Mouse (Mus musculus) hindbrain, embryonic 16.5 days (tissue): ENCODE measurements around the gene Trpc4ap. TPM values are rescaled to one million over a fixed set of nuclear protein-coding genes. Genes with fewer than 3 reads are reported as not detected.

Experiments used
- microRNA counts: library from miRNA; unstranded; fragments of <30 nt; microRNA quantifications from one replicate; lab custom pipeline; 2016
- microRNA-seq: library from miRNA; unstranded; fragments of <30 nt; microRNA quantifications from one replicate; pipeline ENCODE4, GENCODE M21; 2017
- polyA plus RNA-seq: library from polyadenylated mRNA; unstranded; fragments of >200 nt; fragmentation: Nextera tagmentation; extraction: Ambion mirVana; gene quantifications from 2 replicates; pipeline ENCODE4 v1.2.1, GENCODE M21; 2015

Gene Trpc4ap
- polyA plus RNA-seq, 1 experiment from 2014 or later = 155 TPM

MicroRNAs within 50 kb of the gene (microRNA counts, 519-probe panel; counts per million panel counts)
- microRNA mmu-miR-499 (lab: Ali Mortazavi, UCI) = 1,337 counts per million, percentile 10 among the panel's probes with 10 or more counts

Small RNA genes within 50 kb of the gene (microRNA-seq; reads per million reads assigned to microRNA genes)
- gene Mir499 = 12.7 reads per million, percentile 28 among the genes with 10 or more reads in this experiment

Other genes with a start within 250 kb of the Trpc4ap start
- gene Ncoa6, start 218.5 kb downstream of the Trpc4ap start, polyA plus RNA-seq = 15.8 and 19.4 TPM in 2 replicates
- 28.4 and 29.3 TPM in 2 replicates for gene Acss2, start 174.4 kb downstream of the Trpc4ap start, polyA plus RNA-seq
- gene Ggt7, start 174.1 kb downstream of the Trpc4ap start, polyA plus RNA-seq = 89.4 and 89.9 TPM in 2 replicates
- 15.7 and 17.5 TPM in 2 replicates for gene Gss, start 99.6 kb downstream of the Trpc4ap start, polyA plus RNA-seq
- 0.77 and 1.7 TPM in 2 replicates for gene Myh7b, start 81.2 kb downstream of the Trpc4ap start, polyA plus RNA-seq
- gene Edem2, start 37.1 kb upstream of the Trpc4ap start, polyA plus RNA-seq = 42.4 and 45.5 TPM in 2 replicates
- gene Gm17581, start 43.5 kb upstream of the Trpc4ap start, polyA plus RNA-seq = not detected in 2 replicates
- 2.3 and 3.7 TPM in 2 replicates for gene Procr, start 58.7 kb upstream of the Trpc4ap start, polyA plus RNA-seq
- gene Mmp24, start 83.0 kb upstream of the Trpc4ap start, polyA plus RNA-seq = 16.0 and 16.8 TPM in 2 replicates
- 43.6 and 47.5 TPM in 2 replicates for gene BC029722, start 127.0 kb upstream of the Trpc4ap start, polyA plus RNA-seq
- 151 TPM in 2 replicates for gene Eif6, start 134.5 kb upstream of the Trpc4ap start, polyA plus RNA-seq
- 0.41 and 0.61 TPM in 2 replicates for gene Fam83c, start 142.5 kb upstream of the Trpc4ap start, polyA plus RNA-seq
- gene Uqcc1, start 237.9 kb upstream of the Trpc4ap start, polyA plus RNA-seq = 66.3 and 74.9 TPM in 2 replicates
- not detected in 2 replicates for gene Gm15557, start 248.3 kb upstream of the Trpc4ap start, polyA plus RNA-seq